Mouse (Mus musculus) embryonic fibroblast, embryonic 13.5 days (primary cell): ENCODE measurements around the gene Rnf223.

Source experiments
- CTCF ChIP-seq: IDR thresholded peaks from 2 replicates; pipeline ENCODE4 v1.5.1; 2011; ENCODE audit warnings: mild to moderate bottlenecking, control low read depth, low read length, moderate library complexity, borderline replicate concordance; ENCODE audit not compliant: insufficient read depth
- POLR2A ChIP-seq: IDR thresholded peaks from 2 replicates; pipeline ENCODE4 v1.6.1; 2011; ENCODE audit warnings: low read depth, mild to moderate bottlenecking, control low read depth, low read length, moderate library complexity

DNA sequence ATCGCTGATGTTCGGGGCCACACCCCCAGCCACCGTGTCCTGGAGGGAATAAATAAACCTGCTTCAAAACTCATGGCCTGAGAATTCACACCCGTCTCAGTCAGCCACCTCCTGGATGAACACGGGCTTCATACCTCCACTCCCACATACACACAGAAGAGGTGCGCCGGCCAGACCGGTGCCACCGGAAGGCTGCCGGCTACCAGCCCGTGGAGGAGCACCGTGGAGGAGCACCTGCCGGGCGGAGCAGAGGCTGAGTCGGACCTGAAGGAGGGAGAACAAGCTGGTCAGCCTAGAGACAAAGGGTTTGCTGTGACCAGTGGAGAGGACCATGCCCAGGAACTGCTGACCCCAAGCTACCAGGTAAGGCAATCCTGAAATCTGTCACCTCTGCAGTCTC lies at the start of gene Rnf223:
- TF ChIP-seq CTCF, result no peak
- TF ChIP-seq POLR2A, result no peak
